18 mouse cellular contexts compared by ENCODE assay signal in genomic region chr6:37567363-37567762, GRCm38 (mm10). TPM values are rescaled to one million over a fixed set of nuclear protein-coding genes. Genes with fewer than 3 reads are reported as not detected.
"Had no signal": no experiment of that assay in that cellular context is flagged by ENCODE, and none has a peak within 500 bp of the region (broad histone marks: within the 10 kb centered on the region; RNA-seq: fewer than 3 reads in every experiment).

No protein-coding gene starts in this region.

- H3K27me3 ChIP-seq: limb, embryonic 13.5 days; liver, embryonic 12.5 days; neural tube, embryonic 15.5 days had no signal

- H3K27ac ChIP-seq: layer of hippocampus, adult 2 months; limb, embryonic 13.5 days; liver, embryonic 12.5 days; midbrain, embryonic 10.5 days; neural tube, embryonic 15.5 days; stomach, postnatal 0 days had no signal

- H3K4me2 ChIP-seq: limb, embryonic 13.5 days; liver, embryonic 12.5 days; lung, embryonic 14.5 days; neural tube, embryonic 15.5 days had no signal

- H3K9me3 ChIP-seq: limb, embryonic 13.5 days; liver, embryonic 12.5 days; midbrain, embryonic 10.5 days; neural tube, embryonic 15.5 days had no signal

- H3K4me3 ChIP-seq: layer of hippocampus, adult 2 months; limb, embryonic 13.5 days; liver, embryonic 12.5 days; midbrain, embryonic 10.5 days; myocyte; neural tube, embryonic 15.5 days had no signal

- DNase-seq: left cerebral cortex, postnatal 4 days; lung, embryonic 14.5 days; lung, postnatal 10 days; lung, postnatal 4 days; midbrain, embryonic 14.5 days; right cerebral cortex, adult 18-20 months had no signal

- ATAC-seq: liver, embryonic 12.5 days had no signal

- H3K9ac ChIP-seq: limb, embryonic 13.5 days; liver, embryonic 12.5 days; lung, embryonic 14.5 days; neural tube, embryonic 15.5 days had no signal

- H3K36me3 ChIP-seq: limb, embryonic 13.5 days; liver, embryonic 12.5 days; midbrain, embryonic 10.5 days; neural tube, embryonic 15.5 days had no signal

- H3K4me1 ChIP-seq: liver, embryonic 12.5 days; midbrain, embryonic 10.5 days; neural tube, embryonic 15.5 days had no signal

RNA-seq across cellular contexts. Expression of gene Akr1d1, which starts 37.4 kb away (rescaled TPM):
- total RNA-seq: layer of hippocampus, adult 2 months; layer of hippocampus, postnatal 10 days; left cerebral cortex, adult 18-20 months; left cerebral cortex, postnatal 10 days; left cerebral cortex, postnatal 4 days; megakaryocyte, adult 5-6 weeks had no signal
- polyA plus RNA-seq: limb, embryonic 13.5 days; lung, embryonic 14.5 days; midbrain, embryonic 10.5 days; midbrain, embryonic 14.5 days; myocyte; neural tube, embryonic 11.5 days; neural tube, embryonic 15.5 days had no signal
